In genomic region chr13:93951555-93951954, GRCm38 (mm10) we compare ENCODE assay signal across 18 mouse cellular contexts.
"Had no signal": no experiment of that assay in that cellular context is flagged by ENCODE, and none has a peak within 500 bp of the region (broad histone marks: within the 10 kb centered on the region; RNA-seq: fewer than 3 reads in every experiment).

No protein-coding gene starts in this region.

- H3K9me3 ChIP-seq: limb, embryonic 12.5 days; limb, embryonic 15.5 days; liver, embryonic 12.5 days; liver, embryonic 15.5 days; midbrain, embryonic 12.5 days; neural tube, embryonic 13.5 days had no signal

- ATAC-seq: liver, embryonic 12.5 days; midbrain, embryonic 16.5 days had no signal

- H3K9ac ChIP-seq: limb, embryonic 12.5 days; limb, embryonic 15.5 days; liver, embryonic 12.5 days; liver, embryonic 15.5 days; midbrain, embryonic 12.5 days; neural tube, embryonic 13.5 days had no signal

- H3K4me1 ChIP-seq: limb, embryonic 12.5 days; limb, embryonic 15.5 days; liver, embryonic 12.5 days; liver, embryonic 15.5 days; midbrain, embryonic 12.5 days; neural tube, embryonic 13.5 days had no signal

- H3K4me2 ChIP-seq: limb, embryonic 12.5 days; limb, embryonic 15.5 days; liver, embryonic 12.5 days; liver, embryonic 15.5 days; midbrain, embryonic 12.5 days; neural tube, embryonic 13.5 days had no signal

- H3K27me3 ChIP-seq: limb, embryonic 12.5 days; limb, embryonic 15.5 days; midbrain, embryonic 12.5 days; neural tube, embryonic 13.5 days had no signal

- H3K27ac ChIP-seq: limb, embryonic 12.5 days; limb, embryonic 15.5 days; liver, embryonic 12.5 days; liver, embryonic 15.5 days; midbrain, embryonic 12.5 days; neural tube, embryonic 13.5 days; stomach, postnatal 0 days had no signal

- H3K36me3 ChIP-seq: limb, embryonic 12.5 days; limb, embryonic 15.5 days; liver, embryonic 12.5 days; liver, embryonic 15.5 days; midbrain, embryonic 12.5 days; neural tube, embryonic 13.5 days had no signal

- DNase-seq: left cerebral cortex, postnatal 4 days; lung, adult 2 months; lung, postnatal 14 days; right cerebral cortex, adult 18-20 months; right cerebral cortex, postnatal 14 days; right cerebral cortex, postnatal 4 days; thymus, adult 2 months; thymus, postnatal 14 days; thymus, postnatal 4 days had no signal

- H3K4me3 ChIP-seq: limb, embryonic 12.5 days; limb, embryonic 15.5 days; liver, embryonic 12.5 days; liver, embryonic 15.5 days; midbrain, embryonic 12.5 days; myocyte; neural tube, embryonic 13.5 days had no signal
